Comparison of ENCODE assay signal across 10 mouse cellular contexts in the genomic region with DNA sequence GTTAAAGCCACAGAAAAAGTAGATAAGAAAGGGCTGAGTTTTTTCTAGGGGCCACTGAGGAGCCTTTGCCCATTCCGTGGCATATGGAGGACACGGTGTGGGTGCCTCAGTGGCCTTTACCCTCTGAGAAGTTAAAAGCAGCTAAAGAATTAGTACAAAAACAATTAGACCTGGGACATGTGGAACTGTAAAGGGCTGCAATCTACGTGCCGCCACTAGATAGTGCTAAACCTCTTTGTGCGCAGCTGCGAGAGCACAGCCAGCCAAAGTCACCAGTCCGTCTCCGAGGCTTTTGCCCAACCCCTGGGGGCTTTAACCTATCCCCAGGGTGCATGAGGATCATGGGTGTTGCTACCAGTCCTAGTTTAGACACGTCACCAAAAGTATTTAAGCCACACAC. TPM values are rescaled to one million over a fixed set of nuclear protein-coding genes. Genes with fewer than 3 reads are reported as not detected.
DNase-seq lines count a peak whose midpoint lies in the region; ATAC-seq and TF ChIP-seq lines count a peak whose summit lies in the region.
"Not testable (repeated sequence)": the region's sequence is repeated elsewhere in the genome, so short reads cannot be mapped to it uniquely, and the experiment has no call there.
"Had no signal": no experiment of that assay in that cellular context is flagged by ENCODE, and none has a peak within 500 bp of the region (broad histone marks: within the 10 kb centered on the region; RNA-seq: fewer than 3 reads in every experiment).

No protein-coding gene starts in this region.

- not testable (repeated sequence) for ATAC-seq in liver, postnatal 0 days
- peak; percentile 35; the same call in 1 of the 2 replicates for ATAC-seq in midbrain, embryonic 11.5 days (ENCODE audit: low FRiP score)

- not testable (repeated sequence) for H3K9me3 ChIP-seq in liver, postnatal 0 days (ENCODE audit: low read length); midbrain, embryonic 11.5 days (ENCODE audit: control insufficient read depth, low read length)

- H3K27ac ChIP-seq in liver, postnatal 0 days (ENCODE audit: low read depth); midbrain, embryonic 11.5 days (ENCODE audit: low read depth, low read length): not testable (repeated sequence)

- peak; percentile 28 for DNase-seq in adrenal gland, postnatal 14 days
- DNase-seq in cerebellum, postnatal 36 days = peak; percentile 10 to 16
- DNase-seq in heart, adult 18-20 months = peak; percentile 6 to 26
- peak; percentile 33 to 69 for DNase-seq in kidney, adult 8-10 months
- DNase-seq in layer of hippocampus, adult 11-12 months (ENCODE audit: low spot score) = peak; percentile 29
- not testable (repeated sequence) for DNase-seq in liver, postnatal 0 days; midbrain, embryonic 11.5 days (ENCODE audit: low spot score, missing footprints)
- peak; percentile 46 for DNase-seq in testis, postnatal 10 days (ENCODE audit: low spot score)

- not testable (repeated sequence) for TF ChIP-seq EP300 in liver, postnatal 0 days (IDR thresholded peaks at IDR 0.05; ENCODE audit: low read depth)

- H3K4me1 ChIP-seq in liver, postnatal 0 days (ENCODE audit: insufficient read depth); midbrain, embryonic 11.5 days (ENCODE audit: control insufficient read depth, insufficient read depth, low read length): not testable (repeated sequence)

- H3K36me3 ChIP-seq in liver, postnatal 0 days (replicated peaks; ENCODE audit: insufficient read depth, low read length); midbrain, embryonic 11.5 days (ENCODE audit: control insufficient read depth, insufficient read depth, low read length): not testable (repeated sequence)

- H3K4me3 ChIP-seq in liver, postnatal 0 days (ENCODE audit: low read depth, low read length); midbrain, embryonic 11.5 days (ENCODE audit: low read depth, low read length): not testable (repeated sequence)

- WGBS in liver, postnatal 0 days (ENCODE audit: insufficient replicate concordance) = 72% methylated on average over 4 of the region's 9 CpGs
- WGBS in midbrain, embryonic 11.5 days = 73% methylated on average over 4 of the region's 9 CpGs

- not testable (repeated sequence) for H3K27me3 ChIP-seq in liver, postnatal 0 days (ENCODE audit: insufficient read depth, low read length); midbrain, embryonic 11.5 days (ENCODE audit: control insufficient read depth, insufficient read depth, low read length)

- TF ChIP-seq CTCF in liver, postnatal 0 days (IDR thresholded peaks at IDR 0.05; ENCODE audit: low read depth) = peak; percentile 13; the same call in 1 of the 2 replicates

- not testable (repeated sequence) for H3K9ac ChIP-seq in liver, postnatal 0 days (replicated peaks); midbrain, embryonic 11.5 days (ENCODE audit: low read length)

- H3K4me2 ChIP-seq in liver, postnatal 0 days (ENCODE audit: low read depth, low read length); midbrain, embryonic 11.5 days: not testable (repeated sequence)

RNA-seq across cellular contexts. Expression of a gene that starts 28.8 kb away (rescaled TPM):
- total RNA-seq in adrenal gland, postnatal 14 days (2021) = 221 and 312 TPM in 2 replicates
- total RNA-seq in heart, adult 18-20 months (2021) = 10 to 100 TPM; 36.7 to 38.5 TPM
- 81.2 and 94.7 TPM in 2 replicates for polyA plus RNA-seq in liver, postnatal 0 days (2015; fragmentation: Nextera tagmentation; extraction: Ambion mirVana)
- polyA plus RNA-seq in midbrain, embryonic 11.5 days (2014; fragmentation: Nextera tagmentation; extraction: Ambion mirVana) = 516 and 569 TPM in 2 replicates

RNA-seq across cellular contexts. Expression of a gene that starts 37.8 kb away (rescaled TPM):
- total RNA-seq in adrenal gland, postnatal 14 days (2021) = 0.34 and 0.78 TPM in 2 replicates
- under 1 TPM in 1 of 2 experiments, not detected in 1; 0.44 TPM for total RNA-seq in heart, adult 18-20 months (2021)
- polyA plus RNA-seq in liver, postnatal 0 days (2015; fragmentation: Nextera tagmentation; extraction: Ambion mirVana) = not detected in 2 replicates
- 0.10 and 0.17 TPM in 2 replicates for polyA plus RNA-seq in midbrain, embryonic 11.5 days (2014; fragmentation: Nextera tagmentation; extraction: Ambion mirVana)
- total RNA-seq: neutrophil, adult 5-6 weeks had no signal
- polyA plus RNA-seq: heart, embryonic 15.5 days had no signal
